Mouse (Mus musculus) hindbrain, embryonic 12.5 days (tissue): ENCODE measurements around the gene Egflam. TPM values are rescaled to one million over a fixed set of nuclear protein-coding genes. Genes with fewer than 3 reads are reported as not detected.

Experiments
- ATAC-seq: fragments of 200-750 bp; cut with Nextera tagmentation; 2 replicates; pipeline ENCODE4 v1.8.0; 2017; ENCODE audit warnings: moderate TSS enrichment; ENCODE audit not compliant: low FRiP score
- H3K27ac ChIP-seq: fragments of 300-500 bp; sonication (generic); 2 replicates; pipeline ENCODE4 v1.5.1; 2016; ENCODE audit warnings: mild to moderate bottlenecking
- H3K27me3 ChIP-seq: fragments of 300-500 bp; sonication (generic); 2 replicates; pipeline ENCODE4 v1.6.1; 2016; ENCODE audit warnings: mild to moderate bottlenecking
- H3K36me3 ChIP-seq: fragments of 300-500 bp; sonication (generic); 2 replicates; pipeline ENCODE4 v1.6.1; 2016; ENCODE audit warnings: mild to moderate bottlenecking
- H3K4me1 ChIP-seq: fragments of 300-500 bp; sonication (generic); 2 replicates; pipeline ENCODE4 v1.6.1; 2016
- H3K4me2 ChIP-seq: fragments of 300-500 bp; sonication (generic); replicated peaks from 2 replicates; pipeline ENCODE4 v1.6.1; 2016; ENCODE audit warnings: mild to moderate bottlenecking
- H3K4me3 ChIP-seq: fragments of 300-500 bp; sonication (generic); 2 replicates; pipeline ENCODE4 v1.5.1; 2016; ENCODE audit warnings: mild to moderate bottlenecking
- H3K9ac ChIP-seq: fragments of 300-500 bp; sonication (generic); 2 replicates; pipeline ENCODE4 v1.6.1; 2016; ENCODE audit warnings: mild to moderate bottlenecking, moderate library complexity
- H3K9me3 ChIP-seq: fragments of 300-500 bp; sonication (generic); replicated peaks from 2 replicates; pipeline ENCODE4 v1.6.1; 2016; ENCODE audit warnings: mild to moderate bottlenecking
- WGBS: fragments of 180-500 bp; shearing (Covaris S2); methylation state at CpG from one replicate; pipeline ENCODE4 v1.1.7; 2016; 5-methylcytosine and 5-hydroxymethylcytosine counted together
- polyA plus RNA-seq: library from polyadenylated mRNA; unstranded; fragments of >200 nt; fragmentation: Nextera tagmentation; extraction: Ambion mirVana; gene quantifications from 2 replicates; pipeline ENCODE4 v1.2.1, GENCODE M21; 2016

Egflam gene
- polyA plus RNA-seq, 1 experiment from 2014 or later = 17.6 TPM

GRCm38 (mm10) chr15:7240950-7241349 is 157.2 kb downstream of the Egflam start:
- Histone ChIP-seq H3K4me1 (no peaks in the 10 kb centered on the region), H3K27ac (no peak overlapping the region), H3K36me3 (no peaks in the 10 kb centered on the region), H3K4me3 (no peak overlapping the region), H3K9ac (no peak overlapping the region), H3K27me3 (no peaks in the 10 kb centered on the region), H3K4me2 (no peak overlapping the region), H3K9me3 (no peaks in the 10 kb centered on the region)
- no peak for ATAC-seq
- WGBS = 66% methylated on average over 3 of the region's 3 CpGs

GRCm38 (mm10) chr15:7239904-7240303 is 158.3 kb downstream of the Egflam start:
- H3K4me1 ChIP-seq = no peaks in the 10 kb centered on the region
- ATAC-seq = no peak
- WGBS = 86% methylated on average over 11 of the region's 11 CpGs

GRCm38 (mm10) chr15:7233393-7234090 is 164.7 kb downstream of the Egflam start:
- 83% methylated on average over 13 of the region's 13 CpGs for WGBS
- no peaks in the 10 kb centered on the region for H3K9me3 ChIP-seq
- no peak for ATAC-seq
- H3K36me3 ChIP-seq = no peaks in the 10 kb centered on the region
- no peak overlapping the region for H3K27ac ChIP-seq
- H3K27me3 ChIP-seq = no peaks in the 10 kb centered on the region
- no peaks in the 10 kb centered on the region for H3K4me1 ChIP-seq
- H3K4me3 ChIP-seq = no peak overlapping the region
- no peak overlapping the region for H3K4me2 ChIP-seq
- no peak overlapping the region for H3K9ac ChIP-seq

More at GRCm38 (mm10) chr15:7239904-7240303, 158.3 kb downstream of the Egflam start:
- Histone ChIP-seq H3K36me3 (no peaks in the 10 kb centered on the region), H3K4me3 (no peak overlapping the region), H3K27ac (no peak overlapping the region), H3K9me3 (no peaks in the 10 kb centered on the region), H3K27me3 (no peaks in the 10 kb centered on the region), H3K9ac (no peak overlapping the region), H3K4me2 (no peak overlapping the region)

- WGBS = 6% methylated on average over 5 of the region's 5 CpGs
- no peaks in the 10 kb centered on the region for H3K9me3 ChIP-seq
- no peaks in the 10 kb centered on the region for H3K36me3 ChIP-seq
- peaks cover 17% of the 10 kb centered on the region for H3K4me1 ChIP-seq
- no peak overlapping the region for H3K27ac ChIP-seq
- H3K4me3 ChIP-seq = no peak overlapping the region
- no peak overlapping the region for H3K4me2 ChIP-seq
- no peak overlapping the region for H3K9ac ChIP-seq
- no peaks in the 10 kb centered on the region for H3K27me3 ChIP-seq
- ATAC-seq = peak; percentile 86
Observed at GRCm38 (mm10) chr15:7226225-7226624, 172.0 kb downstream of the Egflam start.

- Histone ChIP-seq H3K27ac (no peak overlapping the region), H3K9me3 (no peaks in the 10 kb centered on the region), H3K4me3 (no peak overlapping the region), H3K4me2 (no peak overlapping the region), H3K36me3 (no peaks in the 10 kb centered on the region), H3K27me3 (no peaks in the 10 kb centered on the region), H3K4me1 (peaks cover 17% of the 10 kb centered on the region), H3K9ac (no peak overlapping the region)
- WGBS = 80% methylated on average over 12 of the region's 12 CpGs
- no peak for ATAC-seq
Observed at GRCm38 (mm10) chr15:7224151-7224775, 173.9 kb downstream of the Egflam start.

GRCm38 (mm10) chr15:7222809-7223208 is 175.4 kb downstream of the Egflam start:
- Histone ChIP-seq H3K36me3 (no peaks in the 10 kb centered on the region), H3K27ac (no peak overlapping the region), H3K4me2 (0 out of 2 replicates have a peak overlapping the region, but pooled peaks have one; percentile 6), H3K9me3 (no peaks in the 10 kb centered on the region), H3K27me3 (no peaks in the 10 kb centered on the region), H3K4me3 (no peak overlapping the region), H3K4me1 (peaks cover 17% of the 10 kb centered on the region), H3K9ac (0 out of 2 replicates have a peak overlapping the region, but pooled peaks have one; percentile 1)
- peak; percentile 35; the same call in 1 of the 2 replicates for ATAC-seq
- WGBS = 37% methylated on average over 11 of the region's 11 CpGs

GRCm38 (mm10) chr15:7217273-7217598 is 181.0 kb downstream of the Egflam start:
- ATAC-seq = no peak
- H3K4me2 ChIP-seq = no peak overlapping the region
- WGBS = 90% methylated on average over 6 of the region's 6 CpGs
- H3K36me3 ChIP-seq = no peaks in the 10 kb centered on the region
- H3K27me3 ChIP-seq = no peaks in the 10 kb centered on the region
- H3K27ac ChIP-seq = no peak overlapping the region
- peaks cover 6% of the 10 kb centered on the region for H3K4me1 ChIP-seq
- H3K4me3 ChIP-seq = no peak overlapping the region
- H3K9me3 ChIP-seq = no peaks in the 10 kb centered on the region
- H3K9ac ChIP-seq = no peak overlapping the region

- H3K36me3 ChIP-seq = no peaks in the 10 kb centered on the region
- H3K4me2 ChIP-seq = no peak overlapping the region
- WGBS = 81% methylated on average over 9 of the region's 9 CpGs
- H3K4me1 ChIP-seq = peaks cover 3% of the 10 kb centered on the region; the same call in 1 of the 2 replicates
- H3K4me3 ChIP-seq = no peak overlapping the region
- H3K27ac ChIP-seq = no peak overlapping the region
- ATAC-seq = no peak
- no peaks in the 10 kb centered on the region for H3K9me3 ChIP-seq
- no peak overlapping the region for H3K9ac ChIP-seq
- H3K27me3 ChIP-seq = no peaks in the 10 kb centered on the region
Observed at GRCm38 (mm10) chr15:7216581-7217272, 181.5 kb downstream of the Egflam start.

- H3K4me2 ChIP-seq = no peak overlapping the region
- H3K36me3 ChIP-seq = no peaks in the 10 kb centered on the region
- H3K4me3 ChIP-seq = no peak overlapping the region
- ATAC-seq = no peak
- no peak overlapping the region for H3K9ac ChIP-seq
- H3K27ac ChIP-seq = no peak overlapping the region
- no peaks in the 10 kb centered on the region for H3K9me3 ChIP-seq
- H3K4me1 ChIP-seq = peaks cover 3% of the 10 kb centered on the region; the same call in 1 of the 2 replicates
- H3K27me3 ChIP-seq = no peaks in the 10 kb centered on the region
- 92% methylated on average over 3 of the region's 3 CpGs for WGBS
Observed at GRCm38 (mm10) chr15:7215845-7216244, 182.3 kb downstream of the Egflam start.

GRCm38 (mm10) chr15:7213683-7214082 is 184.5 kb downstream of the Egflam start:
- H3K36me3 ChIP-seq = no peaks in the 10 kb centered on the region
- H3K4me2 ChIP-seq = no peak overlapping the region
- H3K4me1 ChIP-seq = peaks cover 3% of the 10 kb centered on the region; the same call in 1 of the 2 replicates
- no peaks in the 10 kb centered on the region for H3K9me3 ChIP-seq
- 25% methylated on average over 1 of the region's 1 CpGs for WGBS
- ATAC-seq = no peak
- no peak overlapping the region for H3K9ac ChIP-seq
- no peak overlapping the region for H3K27ac ChIP-seq
- no peaks in the 10 kb centered on the region for H3K27me3 ChIP-seq
- no peak overlapping the region for H3K4me3 ChIP-seq

- Histone ChIP-seq H3K4me2 (no peak overlapping the region), H3K9ac (no peak overlapping the region), H3K27me3 (no peaks in the 10 kb centered on the region), H3K27ac (no peak overlapping the region), H3K36me3 (no peaks in the 10 kb centered on the region), H3K4me1 (peaks cover 18% of the 10 kb centered on the region), H3K9me3 (no peaks in the 10 kb centered on the region), H3K4me3 (no peak overlapping the region)
- WGBS = 82% methylated on average over 9 of the region's 9 CpGs
- no peak for ATAC-seq
Observed at GRCm38 (mm10) chr15:7208180-7208579, 190.0 kb downstream of the Egflam start.

GRCm38 (mm10) chr15:7207292-7207691 is 190.9 kb downstream of the Egflam start:
- ATAC-seq = no peak
- Histone ChIP-seq H3K36me3 (no peaks in the 10 kb centered on the region), H3K4me2 (no peak overlapping the region), H3K9me3 (no peaks in the 10 kb centered on the region), H3K9ac (no peak overlapping the region), H3K27ac (no peak overlapping the region), H3K27me3 (no peaks in the 10 kb centered on the region), H3K4me1 (peaks cover 21% of the 10 kb centered on the region), H3K4me3 (no peak overlapping the region)
- WGBS = 78% methylated on average over 7 of the region's 7 CpGs
